Mouse (Mus musculus) liver, postnatal 0 days (tissue): ENCODE data around the gene Cdon.

Experiments used
- CTCF ChIP-seq: sonication (generic); IDR thresholded peaks from 2 replicates; pipeline ENCODE4 v1.5.1; 2016; ENCODE audit warnings: antibody characterized with exemption, low read depth
- EP300 ChIP-seq: IDR thresholded peaks from 2 replicates; pipeline ENCODE4 v1.6.1; 2016; ENCODE audit warnings: antibody characterized with exemption, low read depth, mild to moderate bottlenecking

DNA sequence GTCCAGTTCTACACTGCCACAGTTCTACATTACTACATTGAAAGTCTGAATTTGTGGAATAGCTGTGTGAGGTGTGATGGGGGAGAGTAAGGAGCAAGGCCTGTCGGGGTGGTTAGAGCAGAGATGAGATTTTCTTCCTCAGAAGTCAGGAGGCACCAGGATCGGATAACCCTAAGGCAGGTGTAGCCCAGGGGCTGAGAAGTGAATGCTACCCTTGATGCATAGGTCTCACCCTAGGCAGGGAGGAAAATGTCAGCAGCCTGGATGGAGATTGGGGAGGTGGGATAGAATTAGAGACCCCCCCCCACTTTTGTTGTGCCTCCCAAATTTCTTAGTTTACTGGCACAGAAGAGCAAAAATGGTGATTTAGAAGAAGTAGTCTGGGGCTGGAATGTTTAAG, 101.3 kb downstream of the Cdon start:
- no peak for TF ChIP-seq CTCF
- TF ChIP-seq EP300, result no peak
